Mouse (Mus musculus) cerebellum, adult 2 months (tissue): ENCODE data around the gene Zbtb17.

Source experiments
- CTCF ChIP-seq: fragments of 200-500 bp; IDR thresholded peaks from 2 replicates; pipeline ENCODE4 v1.5.1; 2011; ENCODE audit warnings: low read depth, mild to moderate bottlenecking, control low read depth, low read length, moderate library complexity, borderline replicate concordance; ENCODE audit not compliant: insufficient read depth
- POLR2A ChIP-seq: fragments of 200-500 bp; IDR thresholded peaks from 2 replicates; pipeline ENCODE4 v1.6.1; 2011; ENCODE audit warnings: low read length, control low read depth, borderline replicate concordance; ENCODE audit not compliant: insufficient read depth

DNA sequence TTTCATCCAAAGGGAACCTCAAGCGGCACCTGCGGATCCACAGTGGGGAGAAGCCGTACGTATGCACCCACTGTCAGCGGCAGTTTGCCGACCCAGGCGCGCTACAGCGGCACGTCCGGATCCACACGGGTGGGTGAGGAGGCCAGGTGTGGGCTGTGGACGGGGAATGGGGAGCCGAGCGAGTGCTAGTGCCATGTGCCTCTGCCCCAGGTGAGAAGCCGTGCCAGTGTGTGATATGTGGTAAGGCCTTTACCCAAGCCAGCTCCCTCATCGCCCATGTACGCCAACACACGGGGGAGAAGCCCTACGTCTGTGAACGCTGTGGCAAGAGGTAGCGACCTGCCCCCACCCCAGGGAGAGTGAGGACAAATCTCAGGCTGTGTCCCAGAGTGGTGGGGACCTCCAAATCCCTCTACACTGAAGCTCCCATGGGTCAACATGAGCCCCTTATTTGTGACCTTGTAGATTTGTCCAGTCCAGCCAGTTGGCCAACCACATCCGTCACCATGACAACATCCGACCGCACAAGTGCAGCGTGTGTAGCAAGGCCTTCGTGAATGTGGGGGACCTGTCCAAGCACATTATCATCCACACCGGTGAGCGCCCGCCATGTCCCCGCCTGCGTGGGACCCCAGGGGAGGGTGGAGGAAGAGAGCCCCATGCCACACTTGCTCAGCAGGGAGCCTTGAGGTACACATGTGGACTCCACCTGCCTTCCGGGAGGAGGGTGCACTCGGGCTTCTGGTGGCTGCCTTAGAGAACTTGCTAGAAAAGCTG lies 21.2 kb downstream of the Zbtb17 start:
- no peak for TF ChIP-seq POLR2A
- no peak for TF ChIP-seq CTCF
